Mouse (Mus musculus): ENCODE data around the gene Rpl23a. TPM values are rescaled to one million over a fixed set of nuclear protein-coding genes. Genes with fewer than 3 reads are reported as not detected.
"Not testable (repeated sequence)": the region's sequence is repeated elsewhere in the genome, so short reads cannot be mapped to it uniquely, and the experiment has no call there.

Rpl23a gene
- polyA plus RNA-seq, 1 experiment from 2014 or later, result 983 TPM

- Histone ChIP-seq H3K9ac (no peak overlapping the region), H3K27me3 (no peaks in the 10 kb centered on the region), H3K9me3 (replicated peaks) (no peaks in the 10 kb centered on the region), H3K4me1 (peaks cover 9% of the 10 kb centered on the region; the same call in 1 of the 2 replicates), H3K27ac (no peak overlapping the region), H3K36me3 (peaks cover 69% of the 10 kb centered on the region), H3K4me2 (replicated peaks) (no peak overlapping the region), H3K4me3 (no peak overlapping the region)
- ATAC-seq (ENCODE audit: low FRiP score), result no peak
- WGBS, result 44% methylated on average over 1 of the region's 1 CpGs
Observed at GRCm38 (mm10) chr11:78151161-78151560, 32.2 kb downstream of the Rpl23a start.

- Histone ChIP-seq H3K4me3 (no peak overlapping the region), H3K9me3 (replicated peaks) (no peaks in the 10 kb centered on the region), H3K4me1 (peaks cover 1% of the 10 kb centered on the region; the same call in 1 of the 2 replicates), H3K27ac (no peak overlapping the region), H3K27me3 (no peaks in the 10 kb centered on the region), H3K36me3 (peaks cover 65% of the 10 kb centered on the region), H3K4me2 (replicated peaks) (no peak overlapping the region), H3K9ac (no peak overlapping the region)
- ATAC-seq (ENCODE audit: low FRiP score), result no peak
- WGBS, result 93% methylated on average over 6 of the region's 6 CpGs
Observed at GRCm38 (mm10) chr11:78146707-78147543, 36.5 kb downstream of the Rpl23a start.

- Histone ChIP-seq H3K9ac (no peak overlapping the region), H3K4me2 (replicated peaks) (no peak overlapping the region), H3K27me3 (no peaks in the 10 kb centered on the region), H3K4me3 (no peak overlapping the region), H3K36me3 (peaks cover 63% of the 10 kb centered on the region), H3K9me3 (replicated peaks) (no peaks in the 10 kb centered on the region), H3K4me1 (no peaks in the 10 kb centered on the region; the same call in 1 of the 2 replicates), H3K27ac (no peak overlapping the region)
- no peak for ATAC-seq (ENCODE audit: low FRiP score)
- WGBS, result 91% methylated on average over 5 of the region's 5 CpGs
Observed at GRCm38 (mm10) chr11:78146168-78146567, 37.2 kb downstream of the Rpl23a start.

- 76% methylated on average over 2 of the region's 2 CpGs for WGBS
- H3K4me2 ChIP-seq (replicated peaks), result no peak overlapping the region
- H3K9me3 ChIP-seq (replicated peaks), result no peaks in the 10 kb centered on the region
- H3K4me3 ChIP-seq, result no peak overlapping the region
- no peak overlapping the region for H3K27ac ChIP-seq
- H3K27me3 ChIP-seq, result no peaks in the 10 kb centered on the region
- no peaks in the 10 kb centered on the region; the same call in 1 of the 2 replicates for H3K4me1 ChIP-seq
- H3K9ac ChIP-seq, result no peak overlapping the region
- H3K36me3 ChIP-seq, result peaks cover 42% of the 10 kb centered on the region
- ATAC-seq (ENCODE audit: low FRiP score), result no peak
Observed at GRCm38 (mm10) chr11:78143520-78143919, 39.9 kb downstream of the Rpl23a start.

- Histone ChIP-seq H3K9me3 (replicated peaks) (no peaks in the 10 kb centered on the region), H3K36me3 (peaks cover 27% of the 10 kb centered on the region), H3K27ac (no peak overlapping the region), H3K4me1 (no peaks in the 10 kb centered on the region; the same call in 1 of the 2 replicates), H3K4me2 (replicated peaks) (no peak overlapping the region), H3K9ac (no peak overlapping the region), H3K27me3 (no peaks in the 10 kb centered on the region), H3K4me3 (no peak overlapping the region)
- no peak for ATAC-seq (ENCODE audit: low FRiP score)
- WGBS, result 87% methylated on average over 5 of the region's 5 CpGs
Observed at GRCm38 (mm10) chr11:78140665-78141064, 42.7 kb downstream of the Rpl23a start.

- Histone ChIP-seq H3K9me3 (replicated peaks) (no peaks in the 10 kb centered on the region), H3K4me3 (no peak overlapping the region), H3K4me1 (no peaks in the 10 kb centered on the region; the same call in 1 of the 2 replicates), H3K4me2 (replicated peaks) (no peak overlapping the region), H3K27ac (no peak overlapping the region), H3K36me3 (peaks cover 2% of the 10 kb centered on the region), H3K9ac (no peak overlapping the region), H3K27me3 (no peaks in the 10 kb centered on the region)
- ATAC-seq (ENCODE audit: low FRiP score), result no peak
- 89% methylated on average over 3 of the region's 3 CpGs for WGBS
Observed at GRCm38 (mm10) chr11:78138023-78138422, 45.4 kb downstream of the Rpl23a start.

GRCm38 (mm10) chr11:78137584-78137983, 45.8 kb downstream of the Rpl23a start:
- H3K4me3 ChIP-seq, result no peak overlapping the region
- H3K9me3 ChIP-seq (replicated peaks), result no peaks in the 10 kb centered on the region
- H3K4me1 ChIP-seq, result no peaks in the 10 kb centered on the region
- H3K9ac ChIP-seq, result no peak overlapping the region
- no peak for ATAC-seq (ENCODE audit: low FRiP score)
- WGBS, result 84% methylated on average over 4 of the region's 4 CpGs
- H3K36me3 ChIP-seq, result no peaks in the 10 kb centered on the region
- no peak overlapping the region for H3K4me2 ChIP-seq (replicated peaks)
- H3K27me3 ChIP-seq, result no peaks in the 10 kb centered on the region
- no peak overlapping the region for H3K27ac ChIP-seq

- Histone ChIP-seq H3K36me3 (no peaks in the 10 kb centered on the region), H3K4me1 (no peaks in the 10 kb centered on the region), H3K9ac (no peak overlapping the region), H3K27me3 (no peaks in the 10 kb centered on the region), H3K4me3 (no peak overlapping the region), H3K4me2 (replicated peaks) (no peak overlapping the region), H3K9me3 (replicated peaks) (no peaks in the 10 kb centered on the region), H3K27ac (no peak overlapping the region)
- no peak for ATAC-seq (ENCODE audit: low FRiP score)
- WGBS, result 100% methylated on average over 1 of the region's 1 CpGs
Observed at GRCm38 (mm10) chr11:78136132-78136531, 47.3 kb downstream of the Rpl23a start.

GRCm38 (mm10) chr11:78135314-78135713, 48.1 kb downstream of the Rpl23a start:
- H3K9ac ChIP-seq; H3K27ac ChIP-seq; H3K4me1 ChIP-seq; H3K4me2 ChIP-seq (replicated peaks); H3K36me3 ChIP-seq; H3K9me3 ChIP-seq (replicated peaks); ATAC-seq (ENCODE audit: low FRiP score); H3K4me3 ChIP-seq; H3K27me3 ChIP-seq: not testable (repeated sequence)
- 90% methylated on average over 7 of the region's 7 CpGs for WGBS

GRCm38 (mm10) chr11:78134344-78134743, 49.0 kb downstream of the Rpl23a start:
- 90% methylated on average over 3 of the region's 3 CpGs for WGBS
- no peaks in the 10 kb centered on the region for H3K9me3 ChIP-seq (replicated peaks)

GRCm38 (mm10) chr11:78133915-78134314, 49.5 kb downstream of the Rpl23a start:
- no peak overlapping the region for H3K4me2 ChIP-seq (replicated peaks)
- WGBS, result 94% methylated on average over 6 of the region's 6 CpGs
- no peaks in the 10 kb centered on the region for H3K4me1 ChIP-seq
- H3K27ac ChIP-seq, result no peak overlapping the region
- no peak overlapping the region for H3K4me3 ChIP-seq
- H3K27me3 ChIP-seq, result no peaks in the 10 kb centered on the region
- no peak for ATAC-seq (ENCODE audit: low FRiP score)
- H3K9me3 ChIP-seq (replicated peaks), result no peaks in the 10 kb centered on the region
- no peaks in the 10 kb centered on the region for H3K36me3 ChIP-seq
- no peak overlapping the region for H3K9ac ChIP-seq

More at GRCm38 (mm10) chr11:78134344-78134743, 49.0 kb downstream of the Rpl23a start:
- ATAC-seq (ENCODE audit: low FRiP score), result no peak
- Histone ChIP-seq H3K4me1 (no peaks in the 10 kb centered on the region), H3K9ac (no peak overlapping the region), H3K4me3 (no peak overlapping the region), H3K36me3 (no peaks in the 10 kb centered on the region), H3K27ac (no peak overlapping the region), H3K27me3 (no peaks in the 10 kb centered on the region), H3K4me2 (replicated peaks) (no peak overlapping the region)

Measured in hindbrain, embryonic 12.5 days (tissue).